Mouse (Mus musculus): ENCODE data around the gene Zfp358.

- TF ChIP-seq ZC3H11A (IDR thresholded peaks at IDR 0.05; ENCODE audit: borderline replicate concordance, low read depth, low read length) (no peak), MAFK (IDR thresholded peaks at IDR 0.05; ENCODE audit: insufficient read depth, low read depth, low read length) (no peak), ZNF384 (IDR thresholded peaks at IDR 0.05; ENCODE audit: low read depth, low read length) (no peak)
Measured at GRCm38 (mm10) chr8:3470562-3470961, 22.4 kb upstream of the Zfp358 start, which contains the start of gene Tex45.
